Mouse (Mus musculus) fat pad, adult 2 months (tissue): ENCODE results near the gene Dll3.

Experiments
- DNase-seq: peaks from one replicate; pipeline ENCODE4 v3.0.0-alpha.2; 2011; ENCODE audit warnings: low read depth, low spot score; ENCODE audit errors: extremely low read depth

Gene Dll3

DNA sequence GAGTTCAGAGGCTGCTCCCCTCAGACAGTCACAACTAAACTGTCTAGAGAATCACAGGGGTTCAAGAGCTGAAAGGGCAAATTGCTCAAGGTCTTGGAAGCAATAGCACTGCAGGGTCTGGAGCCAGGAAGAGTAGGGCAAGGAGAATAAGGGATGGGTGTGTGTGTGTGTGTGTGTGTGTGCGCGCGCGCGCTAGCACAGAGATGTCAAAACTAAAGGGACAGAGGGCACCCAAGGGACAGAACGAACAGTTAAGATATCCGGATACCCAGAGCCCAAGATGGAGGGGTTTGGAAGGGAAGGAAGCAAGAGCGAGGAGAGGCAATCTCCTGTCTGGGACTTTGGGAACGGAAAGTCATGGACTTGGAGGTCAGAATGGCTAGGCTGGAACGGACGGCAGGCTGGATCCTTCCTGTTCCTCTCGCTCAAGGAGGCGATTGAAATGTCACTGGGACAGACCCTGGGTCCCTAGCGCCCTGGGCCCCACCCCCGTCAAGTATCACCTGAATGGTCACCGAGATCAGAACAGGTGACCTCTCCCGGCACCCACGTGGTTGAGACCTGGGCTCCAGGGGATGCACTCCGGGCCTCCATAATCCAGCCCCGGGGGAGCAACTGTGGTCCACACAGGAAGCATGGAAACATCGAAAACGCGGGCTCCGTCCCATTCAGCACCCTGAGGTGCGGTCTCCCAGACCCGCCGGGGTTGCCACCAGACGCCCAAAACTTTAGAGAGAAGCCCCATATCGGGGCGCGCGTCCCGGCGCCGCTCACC, 9.3 kb upstream of the Dll3 start:
- DNase-seq = no peak

DNA sequence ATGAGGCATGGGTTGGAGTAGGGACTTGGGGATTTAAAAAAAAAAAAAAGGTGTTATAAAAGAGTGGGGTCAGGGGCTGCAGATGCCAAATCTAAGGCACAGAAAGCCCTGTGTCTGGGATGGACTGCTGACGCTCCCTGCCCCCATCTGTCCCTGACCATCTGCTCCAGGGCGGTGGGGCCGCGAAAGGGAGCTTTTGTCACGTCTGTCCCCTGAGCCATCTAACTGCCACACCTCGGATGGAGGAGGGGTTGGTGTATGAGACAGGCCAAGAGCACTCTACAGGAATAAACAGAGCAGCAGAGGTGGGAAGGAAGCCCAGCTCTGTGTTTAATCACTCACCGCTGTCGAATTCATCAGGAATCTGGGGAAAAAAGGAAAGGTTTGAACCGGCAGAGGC, 7.7 kb upstream of the Dll3 start:
- no peak for DNase-seq

DNA sequence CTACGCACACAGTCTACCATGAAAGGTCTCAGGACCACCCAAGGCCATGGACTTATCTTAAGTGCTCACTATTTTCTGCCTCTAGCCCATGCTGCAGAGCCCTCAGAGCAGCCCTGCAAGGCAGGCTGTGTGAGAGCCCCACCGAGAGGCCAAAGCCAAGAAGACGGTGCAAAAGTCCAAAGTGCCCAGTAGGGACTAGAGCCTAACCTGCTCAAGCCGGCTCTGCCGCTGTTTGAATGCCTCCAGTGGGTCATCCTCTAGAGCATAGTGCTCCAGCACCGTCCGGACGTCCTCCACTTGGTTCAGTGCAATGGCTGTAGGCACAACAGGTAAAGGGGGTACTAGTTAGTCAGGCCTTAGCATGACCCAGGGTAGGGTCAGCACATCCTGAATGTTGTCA, 4.2 kb upstream of the Dll3 start:
- no peak for DNase-seq

DNA sequence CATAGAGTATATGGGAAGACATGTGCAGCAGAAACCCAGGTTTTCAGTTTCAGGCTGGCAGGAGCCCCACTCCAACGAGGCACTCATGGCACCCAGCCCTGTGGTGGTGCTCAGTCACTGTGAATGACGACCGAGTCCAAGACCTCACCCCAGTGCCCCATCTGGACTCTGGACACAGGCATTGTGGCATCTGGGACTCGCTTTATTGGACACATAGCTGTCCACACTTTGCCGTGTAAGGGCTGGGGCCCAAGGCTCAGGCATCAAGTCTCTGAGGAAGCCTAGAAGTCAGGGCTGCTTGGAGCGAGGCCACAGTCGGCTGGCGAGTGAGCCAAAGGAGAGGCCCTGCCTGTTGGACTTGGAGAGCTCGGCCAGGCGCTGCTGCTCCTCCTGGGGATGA, 3.6 kb upstream of the Dll3 start:
- DNase-seq = no peak

DNA sequence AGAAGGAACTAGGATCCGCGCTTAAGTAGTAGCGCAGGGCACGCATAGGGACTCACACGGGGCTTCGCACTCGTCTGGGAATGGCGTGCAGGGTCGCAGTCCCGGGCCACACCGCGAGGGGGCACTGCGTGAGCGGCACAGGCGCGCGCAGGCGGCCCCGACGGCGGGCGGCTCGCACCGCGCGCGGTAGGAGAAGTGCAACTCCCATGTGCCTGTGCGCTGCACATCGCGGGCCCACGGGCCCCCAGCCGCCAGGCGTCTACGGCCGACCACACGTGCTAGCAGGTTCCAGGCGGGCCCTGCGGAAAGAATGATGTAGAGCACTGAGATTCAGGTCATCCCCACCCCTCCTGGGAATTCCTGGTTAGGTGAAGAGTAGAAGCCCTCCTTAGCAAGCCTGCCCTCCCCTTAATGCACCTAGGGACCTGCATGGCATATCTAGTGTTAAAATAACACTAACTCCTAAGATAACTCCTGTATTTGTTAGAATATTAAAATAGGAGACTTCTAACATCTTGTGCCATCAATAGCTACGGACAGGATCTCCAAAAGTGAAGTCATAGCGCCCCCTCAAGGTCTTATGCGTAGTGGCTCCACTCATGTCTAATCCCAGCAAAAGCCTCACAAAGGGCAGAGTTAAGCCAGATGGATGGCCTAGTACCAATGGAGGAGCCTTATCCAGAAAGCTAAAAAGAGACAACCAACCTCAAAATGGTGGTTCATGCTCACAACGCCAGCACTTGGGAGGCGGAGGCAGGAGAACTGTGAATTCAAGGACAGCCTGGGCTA, 3.0 kb downstream of the Dll3 start:
- DNase-seq = no peak

DNA sequence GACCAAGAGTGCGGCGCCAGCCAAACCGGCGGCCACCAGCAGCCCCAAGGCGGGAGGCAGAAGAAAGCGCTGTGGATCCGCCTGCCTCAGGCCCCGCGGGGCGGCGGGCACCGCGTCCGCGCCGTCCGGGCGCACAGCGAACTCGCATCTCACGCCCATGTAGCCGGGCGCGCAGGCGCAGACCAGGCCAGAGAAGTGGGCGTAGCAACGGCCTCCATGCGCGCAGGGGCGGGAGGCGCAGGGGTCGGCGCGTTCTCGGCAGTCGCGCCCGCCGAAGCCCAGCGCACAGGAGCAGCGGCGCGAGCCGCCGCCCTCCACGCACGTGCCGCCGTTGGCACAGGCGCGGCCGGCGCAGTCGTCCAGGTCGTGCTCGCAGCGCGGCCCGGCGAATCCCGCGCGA, 7.6 kb downstream of the Dll3 start:
- no peak for DNase-seq

DNA sequence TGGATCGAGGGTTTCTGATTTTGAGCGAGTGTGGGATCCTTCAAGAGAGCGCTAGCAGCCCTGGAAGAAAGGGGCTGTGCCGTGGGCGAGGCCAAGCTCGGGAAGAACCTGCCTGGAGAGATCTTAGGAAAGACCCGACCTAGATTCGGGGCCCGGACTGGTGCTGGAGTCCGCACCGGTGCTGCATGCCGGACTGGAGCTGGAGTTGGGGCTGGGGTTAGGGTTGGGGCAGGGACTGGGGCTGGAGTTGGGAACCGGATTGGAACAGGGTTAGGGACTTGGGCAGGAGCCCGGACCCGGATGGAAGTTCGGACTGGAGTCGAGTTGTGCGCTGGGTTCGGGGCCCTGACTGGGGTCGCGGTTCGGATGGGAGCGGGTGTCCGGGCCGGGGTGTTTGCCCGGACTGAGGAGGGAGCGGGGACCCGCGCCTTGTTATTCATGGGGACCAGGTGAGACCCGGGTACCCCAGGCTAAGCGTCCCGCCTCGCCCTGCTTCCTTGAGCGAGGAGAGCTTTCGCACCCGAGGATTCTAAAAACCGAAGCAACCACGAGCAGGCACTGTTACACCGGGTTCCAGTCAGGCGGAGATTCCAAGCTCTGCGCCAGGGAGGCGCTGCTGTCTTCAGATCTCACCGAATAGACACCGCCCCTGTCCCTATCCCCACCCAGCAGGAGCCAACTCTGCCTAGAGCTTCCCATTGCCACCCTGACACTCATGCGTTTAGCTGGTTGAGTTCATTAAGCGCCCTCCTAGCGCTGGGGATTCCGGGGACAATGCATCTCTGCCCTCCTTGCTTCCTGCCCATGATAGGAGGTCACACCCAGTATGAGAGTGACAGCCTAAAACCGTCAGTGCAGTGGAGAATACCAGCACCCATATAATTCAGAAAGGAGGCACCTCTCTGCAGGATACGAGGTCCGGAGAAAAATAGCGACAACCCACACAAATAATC, 11.1 kb downstream of the Dll3 start, which contains the start of gene Selenov:
Selenov (minus strand) TSS at position 549 of the 953 bp plus-strand sequence.
- DNase-seq = no peak

DNA sequence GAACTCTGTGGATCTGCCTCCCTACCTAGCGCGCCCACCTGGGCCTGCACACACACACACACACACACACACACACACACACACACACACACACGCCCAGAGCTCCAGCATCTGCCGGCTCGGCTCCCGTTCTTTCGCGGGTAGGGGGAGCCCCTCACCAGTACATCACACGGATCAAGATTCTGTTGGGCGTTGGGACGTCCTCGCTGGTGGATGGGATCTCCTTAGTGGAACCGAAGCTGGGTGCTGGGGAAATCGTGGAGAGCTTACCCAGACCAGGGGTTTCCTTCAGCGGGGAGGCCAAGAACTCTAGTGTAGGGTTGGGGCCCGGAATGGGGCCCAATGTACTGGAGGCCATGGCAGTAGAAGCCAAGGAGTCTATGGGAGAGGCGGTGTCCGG, 11.9 kb downstream of the Dll3 start:
- DNase-seq = no peak

DNA sequence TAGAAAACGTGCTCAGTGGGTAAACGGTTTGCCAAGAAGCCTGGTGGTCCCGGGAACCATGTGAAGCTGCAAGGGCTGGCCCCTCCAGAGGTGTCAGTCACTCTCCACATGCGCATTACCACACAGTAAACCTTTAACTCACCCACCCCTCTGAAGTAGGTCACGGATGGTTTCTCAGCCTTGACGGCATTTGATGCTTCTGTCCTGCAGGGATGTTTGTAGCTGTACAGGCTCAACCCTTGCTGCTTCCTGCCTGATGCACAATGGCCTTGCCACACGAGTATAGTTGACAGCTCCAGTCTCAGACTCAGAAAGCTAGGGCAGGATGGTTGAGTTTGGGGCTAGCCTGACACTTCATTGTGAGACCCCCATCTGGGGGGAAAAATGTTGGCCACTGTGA, 21.4 kb downstream of the Dll3 start:
- no peak for DNase-seq

DNA sequence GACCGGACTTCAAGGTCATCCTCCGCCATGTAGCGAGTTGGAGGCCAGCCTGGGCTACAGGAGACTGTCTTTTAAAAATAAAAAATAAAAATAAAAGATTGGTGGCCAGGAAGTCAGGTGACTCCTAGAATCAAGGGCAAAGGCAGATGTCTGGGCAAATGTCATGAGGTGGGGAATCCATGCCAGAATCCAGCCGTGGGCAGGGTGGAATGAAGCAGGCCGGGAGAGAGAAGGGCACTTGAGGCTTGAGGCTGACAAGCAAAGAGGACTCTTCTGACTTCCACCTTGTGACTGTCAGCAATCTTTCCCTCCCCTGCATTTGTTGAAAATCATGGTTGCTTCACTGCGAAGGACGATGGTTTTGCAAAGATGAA, 23.8 kb downstream of the Dll3 start:
- no peak for DNase-seq

DNA sequence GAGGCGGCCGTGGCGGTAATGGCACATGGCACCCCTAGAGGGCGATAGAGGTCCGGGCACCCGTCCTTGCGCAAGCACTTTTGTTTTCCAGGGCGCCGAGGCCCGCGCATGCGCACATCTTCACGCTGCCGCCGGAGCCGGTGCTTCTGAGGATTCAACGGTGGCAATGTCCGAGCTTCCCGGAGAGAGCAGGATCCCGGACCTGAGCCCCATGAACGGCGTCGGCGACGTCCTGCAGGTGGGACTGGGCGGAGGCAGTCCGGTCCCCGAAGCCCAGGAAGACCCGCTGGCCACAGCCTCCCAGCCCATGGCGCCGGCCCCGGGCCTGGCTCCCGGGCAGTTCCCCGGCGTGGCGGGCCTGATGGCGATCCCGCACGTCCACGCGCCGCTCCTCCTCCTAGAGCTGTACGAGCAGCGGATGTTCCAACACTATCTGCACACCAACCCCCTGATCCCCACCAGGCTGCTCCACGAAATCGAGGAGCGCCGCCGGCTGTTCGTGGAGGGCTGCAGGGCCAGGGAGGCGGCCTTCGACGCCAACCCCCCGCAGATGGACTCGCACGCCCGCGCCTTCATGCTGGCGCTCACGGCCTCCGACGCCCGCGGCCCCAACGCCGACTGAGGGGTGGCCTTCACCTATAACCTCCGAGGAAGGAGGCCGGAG, 24.3 kb downstream of the Dll3 start, which contains the start of gene Eid2b:
Eid2b (plus strand) TSS at position 125 of the 664 bp plus-strand sequence.
- peak; percentile 14 for DNase-seq

DNA sequence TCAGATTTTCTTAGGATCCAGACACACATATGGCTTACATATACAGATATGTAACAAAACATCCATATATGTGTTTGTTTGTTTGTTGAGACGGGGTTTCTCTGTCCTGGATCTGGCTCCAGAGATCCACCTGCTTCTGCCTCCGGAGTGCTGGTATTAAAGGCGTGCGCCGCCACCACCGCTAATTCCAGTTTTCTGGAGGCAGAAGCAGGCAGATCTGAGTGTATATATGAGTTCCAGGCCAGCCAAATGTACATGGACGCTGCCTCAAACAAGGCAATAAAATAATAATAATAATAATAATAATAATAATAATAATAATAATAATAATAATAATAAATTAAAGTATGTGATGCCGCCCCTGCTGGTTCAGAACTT, 24.8 kb downstream of the Dll3 start:
- no peak for DNase-seq

DNA sequence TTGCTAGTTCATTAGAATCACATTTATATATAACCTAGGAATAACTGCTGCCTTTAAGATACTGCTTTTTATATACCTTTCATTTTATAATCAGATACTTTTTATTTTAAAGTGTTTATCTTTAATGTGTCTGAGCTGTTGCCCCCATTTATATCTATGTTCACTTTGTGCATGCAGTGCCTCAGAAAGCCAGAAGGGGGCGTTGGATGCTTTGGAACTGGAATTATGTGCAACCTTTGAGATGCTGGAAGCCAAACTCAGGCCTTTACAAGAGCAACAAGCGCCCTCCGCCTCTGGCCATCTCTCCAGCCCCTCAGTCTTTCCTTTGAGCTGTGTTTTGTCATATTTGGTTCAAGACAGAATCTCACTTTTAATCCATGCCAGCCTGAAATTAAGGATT, 30.3 kb downstream of the Dll3 start:
- no peak for DNase-seq

DNA sequence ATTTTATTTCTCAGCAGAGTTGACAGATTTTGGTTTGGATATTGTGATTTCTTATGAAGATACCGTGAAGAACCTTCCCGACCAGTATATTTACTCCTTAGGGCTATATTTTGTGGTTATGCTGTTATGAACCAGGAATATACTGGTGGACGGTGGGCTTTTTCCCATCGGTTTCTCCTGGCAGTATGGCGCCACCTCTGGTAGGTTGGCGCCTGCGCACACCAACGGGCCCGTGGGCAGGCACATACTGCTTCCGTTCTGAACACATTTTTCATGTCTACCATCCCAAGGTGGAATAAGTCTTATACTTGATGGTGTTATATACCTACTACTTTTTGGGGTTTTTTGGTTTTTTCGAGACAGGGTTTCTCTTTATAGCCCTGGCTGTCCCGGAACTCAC, 32.7 kb downstream of the Dll3 start:
- no peak for DNase-seq

DNA sequence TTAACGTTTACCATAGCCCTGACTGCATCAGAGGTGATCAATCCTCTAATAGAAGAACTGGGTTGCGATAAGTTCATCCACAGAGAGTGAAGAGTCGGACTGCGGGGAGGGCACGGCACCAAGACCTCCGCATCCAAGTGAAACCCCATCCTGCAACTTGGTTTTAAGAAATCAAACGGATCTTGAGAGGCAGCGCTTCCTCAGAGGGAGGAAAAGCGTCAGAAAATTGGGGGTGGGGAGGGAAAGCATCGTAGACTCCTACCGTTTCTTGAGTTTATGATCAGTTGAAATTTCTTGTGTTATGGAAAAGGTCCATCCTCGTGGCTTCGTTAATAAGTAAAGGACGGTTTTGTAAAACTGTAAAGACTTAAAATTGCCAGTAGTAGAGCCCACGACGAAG, 33.5 kb downstream of the Dll3 start:
- no peak for DNase-seq

DNA sequence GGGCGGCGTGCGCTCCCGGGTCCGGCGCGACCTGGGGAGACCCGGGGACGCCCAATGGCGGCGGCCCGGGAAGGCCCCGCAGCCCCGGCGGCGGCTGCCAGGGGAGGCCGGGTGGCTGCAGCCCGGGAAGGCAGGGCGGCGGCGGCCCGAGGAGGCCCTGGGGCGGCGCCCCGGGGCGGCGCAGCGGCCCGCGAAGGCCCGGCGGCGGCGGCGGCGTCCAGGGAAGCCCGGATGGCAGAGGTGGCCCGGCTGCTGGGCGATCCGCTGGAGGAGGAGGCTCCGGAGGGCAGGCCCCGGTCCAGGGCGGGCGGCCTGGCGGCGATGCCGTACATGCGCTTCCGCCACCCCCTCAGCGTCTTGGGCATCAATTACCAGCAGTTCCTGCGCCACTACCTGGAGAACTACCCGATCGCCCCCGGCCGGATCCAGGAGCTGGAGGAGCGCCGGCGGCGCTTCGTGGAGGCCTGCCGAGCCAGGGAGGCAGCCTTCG, 34.0 kb downstream of the Dll3 start:
- no peak for DNase-seq

DNA sequence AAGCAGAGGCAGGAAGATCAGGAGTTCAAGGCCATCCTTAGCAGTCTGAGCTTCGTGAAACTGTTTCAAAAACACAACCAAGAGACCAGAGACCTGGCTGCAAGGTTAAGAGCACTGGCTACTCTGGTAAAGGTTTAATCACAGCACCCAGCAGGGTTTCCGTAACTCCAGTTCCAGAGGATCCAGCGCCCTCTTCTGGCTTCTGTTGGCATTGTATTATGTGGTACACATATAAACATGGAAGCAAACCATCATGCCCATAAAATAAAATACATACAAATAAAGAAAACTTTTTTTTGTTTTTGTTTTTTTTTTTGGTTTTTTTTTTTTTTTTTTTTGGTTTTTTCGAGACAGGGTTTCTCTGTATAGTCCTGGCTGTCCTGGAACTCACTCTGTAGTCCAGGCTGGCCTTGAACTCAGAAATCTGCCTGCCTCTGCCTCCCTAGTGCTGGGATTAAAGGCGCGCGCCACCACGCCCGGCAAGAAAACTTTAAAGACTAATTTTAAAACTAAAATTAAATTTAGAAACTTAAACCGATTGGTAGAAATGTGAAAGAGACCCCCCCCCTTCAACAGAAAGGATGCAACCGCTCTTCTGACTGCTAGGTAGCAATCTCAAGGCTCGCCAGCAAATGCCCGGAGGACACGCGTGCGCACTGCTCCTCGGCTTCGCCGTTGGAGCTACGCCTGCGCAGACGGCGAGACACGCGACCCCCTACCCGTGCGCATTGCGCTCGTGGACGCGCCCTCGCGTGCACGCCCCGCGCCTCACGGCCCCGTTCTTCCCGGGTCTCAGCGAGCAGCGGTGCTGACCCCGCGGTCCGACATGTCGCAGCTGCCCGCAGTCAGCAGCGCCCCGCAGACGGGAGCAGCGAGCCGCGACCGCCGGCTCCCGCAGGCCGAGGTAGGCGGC, 34.7 kb downstream of the Dll3 start, which contains the start of gene Eid2:
Eid2 (plus strand) TSS at position 753 of the 913 bp plus-strand sequence.
- no peak for DNase-seq

DNA sequence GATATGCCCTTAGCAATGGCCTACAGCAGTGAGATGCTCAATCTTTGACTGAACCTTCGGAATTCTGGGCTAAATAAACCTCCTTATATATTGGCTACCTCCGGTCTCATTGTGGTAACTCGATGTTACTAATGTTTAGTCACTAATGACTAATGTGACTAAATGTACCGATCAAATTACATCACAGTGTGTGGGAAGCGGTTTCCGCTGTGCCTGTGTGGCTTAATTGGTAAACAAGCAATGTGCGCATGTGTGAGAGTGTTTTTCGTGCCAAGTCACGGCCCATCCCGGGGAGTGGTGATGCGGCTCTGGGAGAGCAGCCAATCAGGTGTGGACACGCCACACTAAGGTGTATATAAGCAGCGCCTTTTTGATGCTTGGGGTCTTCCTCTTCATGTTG, 36.6 kb downstream of the Dll3 start:
- DNase-seq = no peak

DNA sequence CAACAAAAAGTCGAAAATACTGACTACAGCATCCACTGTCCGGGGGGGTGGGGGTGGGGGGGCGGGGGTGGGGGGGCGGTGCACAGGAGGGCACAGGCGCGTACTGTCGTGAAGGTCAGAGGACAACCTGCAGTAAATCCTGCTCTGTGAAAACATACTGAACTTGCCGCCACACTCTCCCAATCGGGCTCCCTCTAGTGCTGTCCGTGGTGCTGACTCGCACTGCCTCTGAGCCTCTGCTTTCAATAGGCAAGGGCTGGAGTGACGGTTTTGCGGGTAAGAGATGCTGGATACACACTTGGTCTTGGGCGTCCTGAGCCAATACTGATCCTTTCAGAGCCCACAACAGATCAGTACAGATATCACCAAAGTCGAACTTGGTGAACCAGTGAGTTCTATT, 38.3 kb downstream of the Dll3 start:
- DNase-seq = no peak
